11 mouse cellular contexts compared by ENCODE assay signal in the genomic region with DNA sequence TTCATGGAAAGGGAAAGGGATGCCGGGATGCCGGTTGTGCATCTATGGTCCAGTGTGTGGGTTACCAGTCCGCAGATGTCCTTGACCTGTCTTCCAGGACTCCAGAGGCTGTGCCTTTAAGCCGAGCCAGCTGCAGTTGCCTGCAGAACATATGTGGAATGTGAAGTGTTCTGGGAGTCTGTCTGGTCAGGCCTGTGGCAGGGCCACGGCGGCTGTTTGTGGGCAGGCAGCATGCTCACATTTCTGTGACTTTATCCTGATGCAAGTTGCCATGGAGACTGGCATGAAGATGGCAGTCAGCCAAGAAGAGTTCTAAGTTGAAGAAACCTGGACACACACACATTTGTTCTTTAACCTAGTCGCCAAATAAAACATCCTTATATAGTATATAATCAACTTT.
DNase-seq lines count a peak whose midpoint lies in the region; ATAC-seq and TF ChIP-seq lines count a peak whose summit lies in the region.
"Had no signal": no experiment of that assay in that cellular context is flagged by ENCODE, and none has a peak within 500 bp of the region (broad histone marks: within the 10 kb centered on the region; RNA-seq: fewer than 3 reads in every experiment).

No protein-coding gene starts in this region.

- WGBS in midbrain, postnatal 0 days, result 72% methylated on average over 7 of the region's 7 CpGs
- 72% methylated on average over 7 of the region's 7 CpGs for WGBS in midbrain, embryonic 16.5 days
- WGBS in embryonic facial prominence, embryonic 15.5 days, result 31% methylated on average over 7 of the region's 7 CpGs

- ATAC-seq in midbrain, postnatal 0 days (ENCODE audit: low FRiP score), result no peak
- ATAC-seq in midbrain, embryonic 16.5 days, result no peak
- peak; percentile 65; the same call in 1 of the 2 replicates for ATAC-seq in embryonic facial prominence, embryonic 15.5 days (ENCODE audit: insufficient number of reproducible peaks, low FRiP score, low TSS enrichment, low read depth)
- ATAC-seq: intestine, embryonic 15.5 days had no signal

- H3K27ac ChIP-seq in midbrain, postnatal 0 days (ENCODE audit: low read depth, low read length), result no peak overlapping the region
- H3K27ac ChIP-seq in midbrain, embryonic 16.5 days (ENCODE audit: low read length), result no peak overlapping the region
- H3K27ac ChIP-seq in embryonic facial prominence, embryonic 15.5 days (replicated peaks), result no peak overlapping the region
- H3K27ac ChIP-seq: intestine, embryonic 15.5 days; liver, embryonic 13.5 days; midbrain, embryonic 12.5 days had no signal

- H3K4me1 ChIP-seq in midbrain, postnatal 0 days (ENCODE audit: insufficient read depth, low read length), result no peaks in the 10 kb centered on the region
- no peaks in the 10 kb centered on the region for H3K4me1 ChIP-seq in midbrain, embryonic 16.5 days (ENCODE audit: control insufficient read depth, insufficient read depth, low read length)
- peaks cover 3% of the 10 kb centered on the region; the same call in 1 of the 2 replicates for H3K4me1 ChIP-seq in embryonic facial prominence, embryonic 15.5 days
- H3K4me1 ChIP-seq: intestine, embryonic 15.5 days; liver, embryonic 13.5 days; midbrain, embryonic 12.5 days had no signal

- H3K36me3 ChIP-seq in midbrain, postnatal 0 days (ENCODE audit: insufficient read depth, low read length), result no peaks in the 10 kb centered on the region
- no peaks in the 10 kb centered on the region for H3K36me3 ChIP-seq in midbrain, embryonic 16.5 days (ENCODE audit: control insufficient read depth, insufficient read depth, low read length)
- H3K36me3 ChIP-seq in embryonic facial prominence, embryonic 15.5 days, result no peaks in the 10 kb centered on the region
- H3K36me3 ChIP-seq in myocyte (ENCODE audit: control insufficient read depth, insufficient read depth), result no peaks in the 10 kb centered on the region
- H3K36me3 ChIP-seq: intestine, embryonic 15.5 days; liver, embryonic 13.5 days; midbrain, embryonic 12.5 days had no signal

- H3K4me2 ChIP-seq in midbrain, postnatal 0 days (ENCODE audit: low read depth, low read length, poor library complexity, severe bottlenecking), result no peak overlapping the region
- H3K4me2 ChIP-seq in midbrain, embryonic 16.5 days (ENCODE audit: low read length), result no peak overlapping the region
- no peak overlapping the region for H3K4me2 ChIP-seq in embryonic facial prominence, embryonic 15.5 days (replicated peaks)
- no peak overlapping the region for H3K4me2 ChIP-seq in myocyte (ENCODE audit: low read depth)
- H3K4me2 ChIP-seq: intestine, embryonic 15.5 days; liver, embryonic 13.5 days; midbrain, embryonic 12.5 days had no signal

- no peak overlapping the region for H3ac ChIP-seq in myocyte (ENCODE audit: control insufficient read depth, insufficient read length)

- no peaks in the 10 kb centered on the region for H3K27me3 ChIP-seq in midbrain, postnatal 0 days (ENCODE audit: insufficient read depth, low read length)
- no peaks in the 10 kb centered on the region for H3K27me3 ChIP-seq in midbrain, embryonic 16.5 days (ENCODE audit: control insufficient read depth, insufficient read depth, low read depth, low read length)
- H3K27me3 ChIP-seq in embryonic facial prominence, embryonic 15.5 days, result no peaks in the 10 kb centered on the region
- no peaks in the 10 kb centered on the region for H3K27me3 ChIP-seq in myocyte (ENCODE audit: control insufficient read depth, insufficient read depth, insufficient read length)
- H3K27me3 ChIP-seq: intestine, embryonic 15.5 days; liver, embryonic 13.5 days; midbrain, embryonic 12.5 days had no signal

- H3K4me3 ChIP-seq in midbrain, postnatal 0 days (ENCODE audit: low read depth, low read length), result no peak overlapping the region
- H3K4me3 ChIP-seq in midbrain, embryonic 16.5 days (ENCODE audit: low read depth, low read length), result no peak overlapping the region
- H3K4me3 ChIP-seq in embryonic facial prominence, embryonic 15.5 days (replicated peaks), result no peak overlapping the region
- H3K4me3 ChIP-seq in myocyte, result no peak overlapping the region
- H3K4me3 ChIP-seq: erythroblast, embryonic 14.5 days; intestine, embryonic 15.5 days; liver, embryonic 13.5 days; midbrain, embryonic 12.5 days had no signal

- DNase-seq in heart, postnatal 4 days, result peak; percentile 22
- no peak for DNase-seq in heart, adult 9 months (ENCODE audit: low spot score in 2 of 2)
- DNase-seq in midbrain, postnatal 0 days (ENCODE audit: low spot score), result peak; percentile 56
- DNase-seq in right cerebral cortex, postnatal 25 days, result no peak
- DNase-seq: liver, embryonic 13.5 days had no signal

- no peak overlapping the region for H3K9ac ChIP-seq in midbrain, postnatal 0 days (replicated peaks; ENCODE audit: low read length, poor library complexity, severe bottlenecking)
- no peak overlapping the region for H3K9ac ChIP-seq in midbrain, embryonic 16.5 days (ENCODE audit: low read depth, low read length)
- H3K9ac ChIP-seq in embryonic facial prominence, embryonic 15.5 days, result no peak overlapping the region
- H3K9ac ChIP-seq: intestine, embryonic 15.5 days; liver, embryonic 13.5 days; midbrain, embryonic 12.5 days had no signal

- H3K9me3 ChIP-seq in midbrain, postnatal 0 days (ENCODE audit: low read length), result no peaks in the 10 kb centered on the region
- no peaks in the 10 kb centered on the region for H3K9me3 ChIP-seq in midbrain, embryonic 16.5 days (replicated peaks; ENCODE audit: control insufficient read depth, low read length, poor library complexity, severe bottlenecking)
- H3K9me3 ChIP-seq in embryonic facial prominence, embryonic 15.5 days (replicated peaks), result no peaks in the 10 kb centered on the region
- H3K9me3 ChIP-seq: intestine, embryonic 15.5 days; liver, embryonic 13.5 days; midbrain, embryonic 12.5 days had no signal

- no peaks in the 10 kb centered on the region for H3K79me2 ChIP-seq in myocyte (ENCODE audit: control insufficient read depth, insufficient read depth)

- no peak for TF ChIP-seq POLR2A in myocyte (IDR thresholded peaks at IDR 0.05; ENCODE audit: insufficient read length, low read depth)

- no peak for TF ChIP-seq CTCF in midbrain, postnatal 0 days (IDR thresholded peaks at IDR 0.05)

TF ChIP-seq in myocyte, 11 proteins besides CTCF, POLR2A, EP300 and RAD21:
- no peak for TF ChIP-seq SRF (IDR thresholded peaks at IDR 0.05; ENCODE audit: control insufficient read depth, insufficient read length, low read depth)
- TF ChIP-seq MYOD1 (IDR thresholded peaks at IDR 0.05; ENCODE audit: control insufficient read depth in 1 of 3, insufficient read length in 2 of 3, low read depth in 2 of 3), result peak in 2 of 3 experiments; percentile 68 to 75
- peak in 2 of 3 experiments; percentile 70 to 82 for TF ChIP-seq MYOG (IDR thresholded peaks at IDR 0.05; ENCODE audit: control insufficient read depth in 1 of 3, insufficient read depth in 1 of 3, insufficient read length in 2 of 3, low read depth in 2 of 3)

Comparison
In these comparisons a context has a peak if more than half of its experiments do, and no peak if none do; other contexts are left out.
1. DNase-seq: peak in heart, postnatal 4 days (single experiment) and midbrain, postnatal 0 days (single experiment); none in heart, adult 9 months (0 of 2) and right cerebral cortex, postnatal 25 days (single experiment).